Mouse (Mus musculus) ovary, postnatal 14 days (tissue): Measurements from ENCODE around the gene Gm49661.

ENCODE experiments used
- DNase-seq: peaks from one replicate; pipeline ENCODE4 v3.0.0; 2022; ENCODE audit warnings: low spot score

Gene Gm49661

GRCm38 (mm10) chr8:84969241-84970134 is at the start of gene Gm49661, which contains the start of the genes Prdx2 and Rnaseh2a:
TSS of gene Gm49661 (minus strand) at chr8:84969433.
TSS of gene Prdx2 (plus strand) at chr8:84969587.
TSS of gene Rnaseh2a (minus strand) at chr8:84969767.
- no peak for DNase-seq

DNA sequence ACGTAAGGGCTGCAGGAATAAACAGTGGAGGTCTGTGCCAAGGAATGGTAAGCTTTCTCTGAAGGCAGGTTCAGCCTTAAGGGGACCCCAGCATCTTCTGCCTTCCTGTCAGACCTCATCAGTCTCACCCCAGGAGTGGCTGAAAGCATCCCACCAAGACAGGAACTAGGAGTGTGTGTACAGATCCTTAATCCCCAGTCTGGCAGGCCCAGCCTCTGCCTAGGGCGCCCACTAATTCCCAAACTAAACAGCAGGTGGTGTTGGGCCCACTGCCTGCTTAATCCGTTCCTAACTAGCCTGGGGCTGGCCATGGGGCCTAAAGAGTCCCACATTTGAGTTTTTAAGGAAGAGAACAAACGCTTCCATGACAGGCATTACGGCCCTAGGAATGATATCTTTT is 48.0 kb upstream of the Gm49661 start:
- DNase-seq, result no peak

DNA sequence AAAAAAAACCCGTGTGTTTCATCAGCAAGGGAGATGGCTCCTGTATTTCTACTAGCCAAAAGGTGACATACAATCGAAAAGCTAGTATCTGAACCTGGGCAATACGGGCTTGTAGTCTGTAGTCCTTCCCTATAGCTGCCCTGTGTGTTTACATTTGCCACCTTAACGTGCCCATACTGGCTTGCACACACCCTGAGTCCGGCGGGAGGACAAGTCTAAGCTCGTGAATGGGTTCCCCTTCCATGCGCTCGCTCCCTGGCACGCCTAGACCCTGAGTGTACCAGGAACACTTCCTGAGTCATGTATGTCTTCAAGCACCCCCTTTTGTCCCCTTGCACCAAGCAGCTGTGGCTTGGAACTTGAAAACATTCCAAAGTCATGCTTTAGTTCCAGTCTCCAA is 47.5 kb upstream of the Gm49661 start:
- DNase-seq, result no peak

DNA sequence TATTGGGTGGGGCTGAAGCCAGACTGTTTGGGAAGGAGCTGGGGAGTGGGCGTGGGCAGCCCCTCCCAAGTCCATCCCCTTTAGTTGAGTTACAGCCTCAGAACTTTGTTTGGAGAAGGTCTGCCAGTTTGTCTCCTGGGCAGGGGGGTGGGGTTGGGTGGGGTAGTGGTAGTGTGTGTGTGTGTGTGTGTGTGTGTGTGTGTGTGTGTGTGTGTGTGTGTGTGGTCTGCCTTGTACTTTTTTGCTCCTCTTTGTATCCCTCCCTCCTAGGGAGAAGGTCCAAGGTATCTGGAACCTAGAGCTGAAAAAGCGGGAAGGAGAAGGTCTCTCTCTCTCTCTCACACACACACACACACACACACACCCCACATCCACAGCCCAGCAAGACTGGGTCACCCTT is 45.2 kb upstream of the Gm49661 start, which contains the start of gene Best2:
Best2 (minus strand) TSS at position 101 of the 400 bp plus-strand sequence.
- DNase-seq, result no peak

GRCm38 (mm10) chr8:85013230-85013840 is 44.1 kb upstream of the Gm49661 start:
- peak; percentile 50 for DNase-seq

DNA sequence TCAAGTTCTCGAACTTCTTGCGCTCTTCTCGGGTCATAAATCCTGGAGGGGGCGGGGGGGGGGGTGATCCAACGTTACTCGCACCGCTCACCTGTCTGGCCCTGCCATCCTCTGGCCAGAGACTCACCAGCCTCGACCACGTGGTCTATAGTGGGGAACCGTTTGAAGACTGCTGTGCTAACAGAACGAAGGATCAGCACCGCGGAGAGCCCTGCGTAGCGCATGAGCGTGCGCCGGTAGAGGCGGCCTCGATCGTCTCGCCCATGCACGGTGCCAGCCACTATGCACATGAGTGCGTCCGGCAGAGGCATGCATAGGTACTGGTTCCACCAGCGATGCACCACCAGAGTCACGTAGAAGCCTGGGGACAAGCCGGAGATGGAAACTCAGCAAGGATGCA is 42.0 kb upstream of the Gm49661 start:
- DNase-seq, result no peak

DNA sequence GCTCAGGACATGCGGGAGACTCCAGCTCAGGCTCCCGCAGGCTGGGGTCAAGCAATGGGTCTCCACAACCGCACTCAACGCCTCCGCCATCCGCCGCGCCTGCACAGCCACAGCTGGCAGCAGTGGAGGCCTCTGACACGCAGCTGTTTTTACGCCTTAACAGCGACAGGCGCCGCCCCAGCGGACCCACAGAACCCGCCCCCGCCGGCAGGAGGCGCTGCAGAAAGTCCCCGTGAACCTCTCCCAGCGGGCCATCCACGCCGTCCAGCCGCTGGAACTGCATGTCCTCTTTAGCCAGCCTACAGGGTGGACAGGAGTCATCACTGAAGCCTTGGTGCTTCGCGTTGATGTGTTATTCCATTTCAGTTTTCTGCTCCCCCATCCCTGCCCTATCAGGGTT is 38.5 kb upstream of the Gm49661 start:
- DNase-seq, result no peak

- DNase-seq, result peak; percentile 78
Observed at GRCm38 (mm10) chr8:84997649-84998295, 28.5 kb upstream of the Gm49661 start.

DNA sequence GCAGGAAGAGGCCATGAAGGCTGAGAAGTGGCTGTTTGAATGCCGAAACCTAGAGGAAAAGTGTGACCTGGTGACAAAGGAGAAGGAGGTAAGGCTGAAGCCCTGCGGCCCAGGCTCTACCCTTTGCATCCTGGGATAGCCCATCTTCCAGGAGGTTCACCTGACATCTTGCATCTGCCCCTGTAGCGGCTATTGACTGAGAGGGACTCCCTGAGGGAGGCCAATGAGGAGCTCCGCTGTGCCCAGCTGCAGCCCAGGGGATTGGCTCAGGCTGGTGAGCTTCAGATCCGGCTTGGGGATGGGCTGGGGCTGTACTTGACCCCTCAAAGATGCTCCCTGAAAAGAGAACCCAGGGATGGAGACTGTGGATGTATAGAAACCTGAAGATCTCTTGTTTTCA is 27.7 kb upstream of the Gm49661 start:
- no peak for DNase-seq

- DNase-seq, result no peak
Observed at GRCm38 (mm10) chr8:84995680-84996079, 26.4 kb upstream of the Gm49661 start.

GRCm38 (mm10) chr8:84994375-84994774 is 25.1 kb upstream of the Gm49661 start:
- DNase-seq, result no peak

GRCm38 (mm10) chr8:84990836-84991235 is 21.6 kb upstream of the Gm49661 start:
- DNase-seq, result no peak

DNA sequence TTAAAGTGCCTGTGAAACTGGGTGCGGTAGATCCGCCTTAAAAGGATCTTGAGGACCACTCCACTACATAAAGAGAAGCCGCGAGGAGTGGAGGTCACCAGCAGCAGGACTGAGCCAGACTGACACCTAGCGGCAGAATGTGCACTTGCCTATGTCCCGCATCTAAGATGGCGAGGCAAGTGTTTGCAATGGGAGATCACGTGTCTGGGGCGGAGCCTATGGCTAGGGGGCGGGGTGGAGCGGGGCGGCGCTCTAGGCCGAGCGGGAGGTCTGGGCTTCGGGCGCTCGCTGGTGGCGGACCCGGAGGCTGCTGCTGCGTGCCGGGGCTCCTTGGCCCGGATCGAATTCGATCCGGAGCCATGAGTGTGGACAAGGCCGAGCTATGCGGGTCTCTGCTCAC is 21.1 kb upstream of the Gm49661 start, which contains the start of gene Hook2:
Hook2 (plus strand) TSS at position 255 of the 400 bp plus-strand sequence.
- DNase-seq, result peak; percentile 94

DNA sequence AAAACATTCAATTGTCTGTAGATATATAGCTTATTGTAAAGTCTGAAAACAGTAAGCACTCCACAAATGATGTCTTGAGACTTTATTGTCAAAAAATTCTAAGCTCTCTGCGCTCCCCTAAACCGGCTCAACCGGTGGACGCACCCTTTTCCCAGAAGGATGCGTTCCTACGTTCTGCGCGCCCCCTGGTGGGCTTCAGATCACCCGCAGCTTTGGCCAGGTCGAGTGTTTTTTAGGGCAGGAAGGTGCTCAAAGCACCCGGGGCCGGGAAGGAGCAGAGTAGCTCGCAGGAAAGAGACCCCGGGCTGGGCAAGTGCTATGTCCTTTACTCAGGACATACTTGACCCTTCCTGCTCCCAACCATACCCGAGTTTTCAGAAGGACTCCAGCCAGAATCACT is 20.6 kb upstream of the Gm49661 start:
- peak; percentile 92 for DNase-seq

GRCm38 (mm10) chr8:84989311-84989731 is 20.1 kb upstream of the Gm49661 start:
- no peak for DNase-seq

DNA sequence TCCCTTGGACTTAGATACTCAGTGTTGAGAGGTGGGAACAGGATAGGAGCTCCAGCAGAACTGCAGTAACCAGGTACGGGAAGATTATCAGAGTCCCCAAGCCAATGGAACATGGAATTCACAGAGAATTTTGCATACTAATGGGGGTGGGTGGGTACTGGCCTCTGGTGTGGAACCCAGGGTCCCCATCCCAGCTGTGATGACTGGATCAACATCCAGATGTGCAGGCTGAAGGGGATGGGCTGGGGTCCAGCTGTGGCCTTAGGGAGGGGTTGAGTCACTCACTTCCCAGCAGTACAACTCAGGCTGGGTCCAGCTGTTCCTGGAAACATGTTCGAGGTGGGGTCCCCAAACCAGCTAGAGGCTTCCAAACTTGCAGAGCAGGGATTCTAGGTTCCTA is 18.7 kb upstream of the Gm49661 start:
- no peak for DNase-seq

DNA sequence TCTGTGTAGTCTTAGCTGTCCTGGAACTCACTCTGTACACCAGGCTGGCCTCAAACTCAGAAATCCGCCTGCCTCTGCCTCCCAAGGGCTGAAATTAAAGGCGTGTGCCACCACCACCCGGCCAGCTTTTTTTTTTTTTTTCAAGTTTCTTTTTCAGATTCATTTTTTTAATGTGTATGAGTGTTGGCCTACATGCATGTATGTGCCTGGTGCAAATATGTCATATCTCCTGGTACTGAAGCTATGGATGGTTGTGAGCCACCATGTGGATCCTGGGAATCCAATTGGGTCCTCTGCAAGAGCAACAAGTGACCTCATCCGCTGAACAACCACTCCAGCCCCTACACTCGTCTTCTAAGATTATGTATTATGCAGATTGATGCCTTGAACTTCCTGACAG is 18.2 kb upstream of the Gm49661 start:
- no peak for DNase-seq

DNA sequence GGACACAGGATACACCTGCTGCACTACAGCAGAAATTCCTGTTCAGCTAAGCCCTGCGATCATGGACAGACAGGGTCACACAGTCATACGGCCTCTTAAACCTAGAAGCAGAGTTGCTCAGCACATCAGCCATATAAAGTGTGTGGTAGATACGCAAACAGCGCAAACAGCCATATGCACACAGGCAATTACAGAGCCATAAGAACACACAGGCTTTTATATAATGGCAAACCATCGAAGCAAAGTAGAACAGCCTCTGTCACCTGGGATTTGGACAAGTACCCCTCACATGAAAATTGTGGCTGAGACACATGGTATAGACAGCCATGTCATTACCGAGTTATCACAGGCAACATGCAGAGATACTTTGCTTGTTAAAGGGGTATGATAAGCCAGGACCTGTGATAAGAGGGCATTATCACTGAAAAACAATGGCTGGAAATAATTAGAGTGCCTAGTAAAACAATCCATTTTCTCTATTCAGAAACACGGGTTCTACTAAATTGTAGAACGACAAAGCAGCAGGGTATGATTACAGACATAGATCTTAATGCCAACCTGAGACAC is 17.2 kb upstream of the Gm49661 start:
- no peak for DNase-seq

DNA sequence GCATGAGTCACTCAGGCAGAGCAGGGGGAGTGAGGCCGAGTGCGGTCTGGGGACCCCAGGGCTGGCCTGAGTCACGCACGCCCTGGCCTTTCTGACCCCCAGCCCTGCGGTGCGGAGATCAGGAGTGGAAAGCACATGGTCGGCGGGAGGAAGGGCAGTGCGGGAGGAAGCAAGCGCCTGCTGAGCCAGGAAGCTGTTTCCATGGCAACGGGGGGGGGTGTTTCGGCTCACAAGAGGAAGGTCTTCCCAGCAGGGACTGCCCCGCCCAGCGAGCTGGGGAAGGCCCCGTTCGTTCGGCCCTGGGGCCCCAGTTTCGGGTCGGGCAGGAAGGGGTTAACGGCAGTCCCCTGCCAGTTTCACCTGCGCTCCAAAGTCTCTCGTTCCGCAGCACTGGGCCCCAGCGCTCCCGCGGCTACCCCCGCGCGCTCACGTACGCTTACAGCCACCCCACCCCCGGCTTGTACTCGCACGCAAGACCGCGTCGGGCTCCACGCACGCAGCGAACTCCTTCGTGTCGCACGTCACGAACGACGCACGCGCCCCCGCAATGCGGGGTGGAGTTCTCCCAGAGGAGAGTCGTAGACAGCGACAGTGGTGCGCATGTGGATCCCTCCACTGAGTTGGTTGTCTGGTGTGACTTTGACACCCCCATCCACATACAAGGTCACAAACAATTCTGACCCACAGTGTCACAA is 16.6 kb upstream of the Gm49661 start:
- DNase-seq, result no peak

DNA sequence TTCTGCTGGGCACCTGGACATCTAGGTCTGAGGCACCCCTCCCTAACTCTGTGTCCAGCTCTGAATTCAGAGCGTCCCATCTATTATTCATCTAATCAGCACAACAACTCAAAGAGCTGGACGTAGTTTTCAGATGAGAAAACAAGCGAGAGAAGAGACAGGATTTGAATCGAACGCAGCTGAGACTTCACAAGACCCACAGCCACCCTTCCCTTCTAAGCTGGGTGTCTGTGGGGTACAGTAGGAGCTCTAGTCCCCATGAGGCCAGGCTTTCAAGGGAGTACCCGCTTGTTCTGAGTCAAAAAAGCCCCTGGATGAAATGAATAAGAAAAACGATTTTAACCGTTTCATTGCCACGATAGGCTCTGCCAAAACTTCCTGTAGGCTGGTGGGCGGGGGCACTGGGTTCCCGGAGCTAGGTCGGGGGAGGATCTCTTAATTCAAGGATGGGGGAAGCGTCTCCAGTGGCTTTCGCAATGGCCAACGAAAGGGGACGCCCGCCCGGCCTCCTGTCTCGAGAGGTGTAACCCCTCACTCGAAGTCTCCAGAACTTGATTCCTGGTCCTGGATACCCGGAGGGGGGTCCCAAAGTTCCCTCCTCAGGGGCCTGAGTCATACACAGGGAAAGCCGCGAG is 15.9 kb upstream of the Gm49661 start:
- no peak for DNase-seq
